Mouse (Mus musculus) heart, adult 2 months (tissue): ENCODE measurements around the gene Rxra. TPM values are rescaled to one million over a fixed set of nuclear protein-coding genes. Genes with fewer than 3 reads are reported as not detected.

Experiments used
- DNase-seq, 2 experiments: peaks; one replicate each; pipeline ENCODE4 v3.0.0; 2021
- H3K27ac ChIP-seq: fragments of 200-600 bp; 2 replicates; pipeline ENCODE4 v1.8.1; 2022
- H3K27me3 ChIP-seq: fragments of 200-500 bp; 2 replicates; pipeline ENCODE4 v1.6.1; 2012; ENCODE audit warnings: mild to moderate bottlenecking, low read length, inconsistent platforms, mixed read lengths; ENCODE audit not compliant: control insufficient read depth, insufficient read depth
- H3K36me3 ChIP-seq: fragments of 200-500 bp; 2 replicates; pipeline ENCODE4 v1.6.1; 2012; ENCODE audit warnings: low read length, inconsistent platforms; ENCODE audit not compliant: control insufficient read depth, insufficient read depth
- H3K4me1 ChIP-seq: fragments of 200-500 bp; 2 replicates; pipeline ENCODE4 v1.6.1; 2011; ENCODE audit warnings: low read length; ENCODE audit not compliant: control insufficient read depth, insufficient read depth
- H3K4me3 ChIP-seq: fragments of 200-600 bp; 2 replicates; pipeline ENCODE4 v1.8.1; 2022
- H3K79me2 ChIP-seq: fragments of 200-500 bp; replicated peaks from 2 replicates; pipeline ENCODE4 v1.6.1; 2012; ENCODE audit warnings: mild to moderate bottlenecking, inconsistent platforms, low read length, moderate library complexity, mixed read lengths; ENCODE audit not compliant: control insufficient read depth, insufficient read depth
- H3K9ac ChIP-seq: fragments of 200-500 bp; 2 replicates; pipeline ENCODE4 v1.6.1; 2012; ENCODE audit warnings: low read depth, mild to moderate bottlenecking, control low read depth, inconsistent platforms, low read length, mixed read lengths
- CTCF ChIP-seq: fragments of 200-600 bp; IDR thresholded peaks from 2 replicates; pipeline ENCODE4 v1.8.1; 2022; ENCODE audit warnings: antibody characterized with exemption, mild to moderate bottlenecking, moderate library complexity
- EP300 ChIP-seq: fragments of 200-500 bp; IDR thresholded peaks from 2 replicates; pipeline ENCODE4 v1.6.1; 2011; ENCODE audit warnings: low read depth, low read length, control low read depth; ENCODE audit not compliant: insufficient read depth
- POLR2A ChIP-seq: fragments of 200-500 bp; IDR thresholded peaks from 2 replicates; pipeline ENCODE4 v1.6.1; 2011; ENCODE audit warnings: mild to moderate bottlenecking, low read depth, low read length, control low read depth; ENCODE audit not compliant: insufficient read depth
- WGBS: fragments of 180-500 bp; shearing (Covaris S2); methylation state at CpG from one replicate; pipeline ENCODE4 v1.1.7; 2018; 5-methylcytosine and 5-hydroxymethylcytosine counted together
- intact Hi-C: fragments of 180-260 bp; cut with DNase I; formaldehyde crosslinking; loops from one replicate; pipeline ENCODE4 v1.15.1; 2025
- polyA plus RNA-seq: library from polyadenylated mRNA; depleted of rRNA; stranded (reverse); fragments of >200 nt; gene quantifications from 2 replicates; pipeline ENCODE4 v1.2.3, GENCODE M21; 2012
- total RNA-seq, 2 experiments: library from RNA; stranded (reverse); gene quantifications; 2 replicates each; pipeline ENCODE4 v1.2.3; 2021

Gene Rxra
- total and polyA plus RNA-seq, 3 experiments = 45.1 to 52.6 (median 52.0) TPM

DNA sequence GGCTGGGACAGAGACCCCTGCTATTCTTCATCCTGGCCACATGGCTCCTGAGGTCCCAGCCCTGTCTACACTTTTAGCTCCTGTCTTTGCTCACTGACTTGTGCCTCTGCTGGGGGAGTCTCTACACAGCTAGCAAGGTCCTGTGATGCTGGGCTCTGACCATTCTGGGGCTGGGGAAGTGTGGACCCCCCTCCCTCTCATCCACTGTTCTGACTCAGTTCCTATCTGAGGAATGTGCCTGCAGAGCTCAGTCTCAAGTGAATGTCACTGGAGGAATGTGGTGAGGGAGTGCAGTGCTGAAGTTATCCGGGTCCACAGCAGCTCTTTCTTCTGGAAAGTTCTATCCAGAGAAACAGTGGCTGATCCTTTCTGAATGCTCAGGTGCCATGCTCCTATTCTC lies 39.4 kb upstream of the Rxra start:
- TF ChIP-seq POLR2A (no peak), CTCF (no peak), EP300 (no peak)
- H3K9ac ChIP-seq = no peak overlapping the region
- no peak for DNase-seq
- WGBS = 6% methylated on average over 1 of the region's 1 CpGs
- peaks cover 1% of the 10 kb centered on the region; the same call in 1 of the 2 replicates for H3K4me1 ChIP-seq
- no peaks in the 10 kb centered on the region for H3K36me3 ChIP-seq
- no peaks in the 10 kb centered on the region for H3K27me3 ChIP-seq
- intact Hi-C loops = no loop called here
- H3K79me2 ChIP-seq = no peaks in the 10 kb centered on the region
- H3K4me3 ChIP-seq = no peak overlapping the region
- no peak overlapping the region for H3K27ac ChIP-seq

GRCm38 (mm10) chr2:27637281-27637896 lies 38.9 kb upstream of the Rxra start:
- intact Hi-C loops = no loop called here
- H3K27me3 ChIP-seq = no peaks in the 10 kb centered on the region
- 82% methylated on average over 8 of the region's 8 CpGs for WGBS

GRCm38 (mm10) chr2:27639631-27640334 lies 36.5 kb upstream of the Rxra start:
- Histone ChIP-seq H3K36me3 (no peaks in the 10 kb centered on the region), H3K4me1 (peaks cover 1% of the 10 kb centered on the region; the same call in 1 of the 2 replicates), H3K79me2 (no peaks in the 10 kb centered on the region), H3K4me3 (no peak overlapping the region), H3K27me3 (no peaks in the 10 kb centered on the region), H3K27ac (no peak overlapping the region), H3K9ac (no peak overlapping the region)
- TF ChIP-seq EP300 = no peak
- no peak for TF ChIP-seq POLR2A
- no peak for TF ChIP-seq CTCF
- no peak for DNase-seq
- WGBS = 83% methylated on average over 5 of the region's 5 CpGs
- intact Hi-C loops = no loop called here

More at GRCm38 (mm10) chr2:27637281-27637896, 38.9 kb upstream of the Rxra start:
- no peak overlapping the region for H3K4me3 ChIP-seq
- H3K36me3 ChIP-seq = no peaks in the 10 kb centered on the region
- H3K27ac ChIP-seq = no peak overlapping the region
- DNase-seq = no peak
- H3K9ac ChIP-seq = no peak overlapping the region
- TF ChIP-seq EP300 (no peak), CTCF (no peak), POLR2A (no peak)
- no peaks in the 10 kb centered on the region for H3K79me2 ChIP-seq
- peaks cover 1% of the 10 kb centered on the region; the same call in 1 of the 2 replicates for H3K4me1 ChIP-seq

- Histone ChIP-seq H3K9ac (no peak overlapping the region), H3K27ac (no peak overlapping the region), H3K79me2 (no peaks in the 10 kb centered on the region), H3K36me3 (no peaks in the 10 kb centered on the region), H3K27me3 (no peaks in the 10 kb centered on the region), H3K4me1 (peaks cover 4% of the 10 kb centered on the region; the same call in 1 of the 2 replicates), H3K4me3 (no peak overlapping the region)
- 85% methylated on average over 3 of the region's 3 CpGs for WGBS
- TF ChIP-seq EP300 (no peak), POLR2A (no peak), CTCF (no peak)
- intact Hi-C loops = no loop called here
- DNase-seq = no peak
Measured at GRCm38 (mm10) chr2:27640900-27641479, 35.2 kb upstream of the Rxra start.

DNA sequence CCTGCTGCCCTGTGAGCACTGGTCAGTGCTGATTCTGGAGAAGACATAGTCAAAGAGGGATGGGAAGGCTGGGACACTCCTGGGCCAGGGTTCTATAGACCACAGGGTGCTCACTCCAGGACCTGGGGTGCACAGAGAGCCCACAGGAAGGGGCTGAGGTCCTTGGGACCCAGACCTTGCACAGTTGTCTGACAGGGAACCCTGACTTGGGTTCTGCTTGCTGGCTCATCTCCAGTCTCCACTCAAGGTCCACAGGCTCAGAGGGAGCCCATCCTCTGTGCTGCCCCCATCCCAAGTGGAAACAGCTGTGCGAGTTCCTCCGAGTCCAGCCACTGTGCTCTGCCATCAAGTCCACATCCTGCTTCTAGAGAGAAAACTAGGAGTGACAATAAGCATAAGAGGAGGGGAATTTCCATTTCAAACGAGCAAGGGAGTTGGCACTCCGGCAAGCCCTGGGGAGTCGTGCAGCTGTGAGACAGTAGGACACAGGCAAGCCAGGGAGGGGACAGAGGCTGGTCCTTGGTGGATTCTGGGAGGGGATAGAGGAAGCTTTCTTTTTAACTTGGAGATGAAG lies 31.6 kb upstream of the Rxra start:
- DNase-seq = peak in 1 of 2 experiments; percentile 12

More for the DNA sequence above, 31.6 kb upstream of the Rxra start:
- Histone ChIP-seq H3K27me3 (no peaks in the 10 kb centered on the region), H3K4me1 (peaks cover 3% of the 10 kb centered on the region; the same call in 1 of the 2 replicates), H3K36me3 (no peaks in the 10 kb centered on the region), H3K79me2 (no peaks in the 10 kb centered on the region), H3K4me3 (no peak overlapping the region), H3K27ac (no peak overlapping the region), H3K9ac (no peak overlapping the region)
- intact Hi-C loops = loop anchor here (5.0 kb wide), 1 partner anchor 82 kb away; no protein-coding TSS in a partner anchor
- TF ChIP-seq POLR2A (no peak), CTCF (no peak), EP300 (no peak)
- 31% methylated on average over 5 of the region's 5 CpGs for WGBS
